17 mouse cellular contexts compared by ENCODE assay signal in genomic region chr7:83738623-83739462, GRCm38 (mm10). TPM values are rescaled to one million over a fixed set of nuclear protein-coding genes. Genes with fewer than 3 reads are reported as not detected.
A peak's percentile ranks its signal among the peaks of the same experiment; 100 is the strongest.
DNase-seq lines count a peak whose midpoint lies in the region; ATAC-seq and TF ChIP-seq lines count a peak whose summit lies in the region.
"Had no signal": no experiment of that assay in that cellular context is flagged by ENCODE, and none has a peak within 500 bp of the region (broad histone marks: within the 10 kb centered on the region; RNA-seq: fewer than 3 reads in every experiment).

No protein-coding gene starts in this region.

- peaks cover 24% of the 10 kb centered on the region for H3K4me1 ChIP-seq in lung, embryonic 15.5 days
- H3K4me1 ChIP-seq in lung, adult 2 months (ENCODE audit: control insufficient read depth, insufficient read depth, low read length), result 0 out of 2 replicates have a peak, but pooled peaks cover 3% of the 10 kb centered on the region
- peaks cover 46% of the 10 kb centered on the region for H3K4me1 ChIP-seq in limb, embryonic 10.5 days
- peaks cover 2% of the 10 kb centered on the region; the same call in 1 of the 2 replicates for H3K4me1 ChIP-seq in stomach, postnatal 0 days (replicated peaks; ENCODE audit: control insufficient read depth, insufficient read depth)

- intact Hi-C loops in gastrocnemius, adult 2 months (cut with DNase I), result no loop called here

- H3K9me3 ChIP-seq in lung, embryonic 15.5 days, result no peaks in the 10 kb centered on the region
- H3K9me3 ChIP-seq in limb, embryonic 10.5 days (replicated peaks), result no peaks in the 10 kb centered on the region
- H3K9me3 ChIP-seq in stomach, postnatal 0 days (ENCODE audit: control insufficient read depth, low read length), result no peaks in the 10 kb centered on the region

- H3K27ac ChIP-seq in gastrocnemius, adult 2 months, result peak overlapping the region; percentile 77
- H3K27ac ChIP-seq in lung, embryonic 15.5 days, result no peak overlapping the region
- H3K27ac ChIP-seq in limb, embryonic 10.5 days, result peak overlapping the region; percentile 85
- no peak overlapping the region for H3K27ac ChIP-seq in stomach, postnatal 0 days (replicated peaks)

- 47% methylated on average over 10 of the region's 10 CpGs for WGBS in lung, embryonic 15.5 days
- WGBS in lung, adult 2 months, result 52% methylated on average over 10 of the region's 10 CpGs
- WGBS in limb, embryonic 10.5 days, result 68% methylated on average over 10 of the region's 10 CpGs
- WGBS in stomach, postnatal 0 days, result 53% methylated on average over 10 of the region's 10 CpGs

- H3K4me2 ChIP-seq in lung, embryonic 15.5 days, result no peak overlapping the region
- H3K4me2 ChIP-seq in stomach, postnatal 0 days (replicated peaks; ENCODE audit: low read depth), result no peak overlapping the region
- H3K4me2 ChIP-seq: liver, embryonic 11.5 days had no signal

- ATAC-seq in lung, embryonic 15.5 days (ENCODE audit: borderline replicate concordance, extremely low read depth, low FRiP score, low TSS enrichment), result peak; percentile 56
- ATAC-seq in stomach, postnatal 0 days (ENCODE audit: low FRiP score, low TSS enrichment), result peak; percentile 27; the same call in 1 of the 2 replicates

- H3K27me3 ChIP-seq in lung, embryonic 15.5 days, result no peaks in the 10 kb centered on the region
- no peaks in the 10 kb centered on the region for H3K27me3 ChIP-seq in limb, embryonic 10.5 days (ENCODE audit: low read depth, poor library complexity, severe bottlenecking)
- no peaks in the 10 kb centered on the region for H3K27me3 ChIP-seq in stomach, postnatal 0 days (ENCODE audit: control insufficient read depth, insufficient read depth, low read length)

- no peak overlapping the region for H3K9ac ChIP-seq in lung, embryonic 15.5 days
- H3K9ac ChIP-seq in stomach, postnatal 0 days (ENCODE audit: low read length), result no peak overlapping the region

- TF ChIP-seq CTCF in gastrocnemius, adult 2 months (IDR thresholded peaks at IDR 0.05), result no peak
- TF ChIP-seq CTCF in lung, adult 2 months (IDR thresholded peaks at IDR 0.05; ENCODE audit: insufficient read depth, low read length), result no peak
- no peak for TF ChIP-seq CTCF in stomach, postnatal 0 days (IDR thresholded peaks at IDR 0.05; ENCODE audit: low read depth)

- no peak for TF ChIP-seq POLR2A in lung, adult 2 months (IDR thresholded peaks at IDR 0.05; ENCODE audit: borderline replicate concordance, extremely low read depth, low read depth, low read length)

- no peak overlapping the region for H3K4me3 ChIP-seq in gastrocnemius, adult 2 months
- H3K4me3 ChIP-seq in lung, embryonic 15.5 days, result no peak overlapping the region
- H3K4me3 ChIP-seq in lung, adult 2 months (replicated peaks; ENCODE audit: extremely low read depth, low read depth, low read length), result no peak overlapping the region
- H3K4me3 ChIP-seq in limb, embryonic 10.5 days, result no peak overlapping the region
- no peak overlapping the region for H3K4me3 ChIP-seq in stomach, postnatal 0 days (ENCODE audit: low read depth, low read length)

- DNase-seq in gastrocnemius, adult 2 months, result no peak
- DNase-seq in gastrocnemius, postnatal 25 days, result no peak
- DNase-seq in lung, adult 2 months, result no peak
- DNase-seq in limb, embryonic 10.5 days (ENCODE audit: low spot score), result no peak
- DNase-seq in stomach, postnatal 0 days (ENCODE audit: low spot score), result no peak
- DNase-seq in kidney, postnatal 14 days, result no peak
- no peak for DNase-seq in thymus, postnatal 25 days
- DNase-seq: adrenal gland, postnatal 25 days; B cell, adult 2 months; kidney, adult 2 months had no signal

- TF ChIP-seq EP300 in stomach, postnatal 0 days (optimal IDR thresholded peaks at IDR 0.05), result no peak

- no peaks in the 10 kb centered on the region for H3K36me3 ChIP-seq in lung, embryonic 15.5 days
- no peaks in the 10 kb centered on the region for H3K36me3 ChIP-seq in limb, embryonic 10.5 days
- H3K36me3 ChIP-seq in stomach, postnatal 0 days (ENCODE audit: control insufficient read depth, insufficient read depth, low read length), result no peaks in the 10 kb centered on the region

RNA-seq across cellular contexts. Expression of gene Il16, which starts 6.7 kb away (rescaled TPM):
- total RNA-seq in gastrocnemius, adult 2 months (2021), result 1 to 10 TPM; 1.4 to 1.8 TPM
- total RNA-seq in gastrocnemius, postnatal 25 days (2021), result 1 to 10 TPM; 2.4 to 2.5 TPM
- 3.7 and 5.5 TPM in 2 replicates for polyA plus RNA-seq in lung, embryonic 15.5 days (2015; fragmentation: Nextera tagmentation; extraction: Ambion mirVana)
- 12.0 and 15.7 TPM in 2 replicates for polyA plus RNA-seq in lung, adult 2 months (2012; rRNA removed)
- 2.3 and 3.4 TPM in 2 replicates for polyA plus RNA-seq in limb, embryonic 10.5 days (2016; fragmentation: Nextera tagmentation; extraction: Ambion mirVana)
- polyA plus RNA-seq in stomach, postnatal 0 days (2015; fragmentation: Nextera tagmentation; extraction: Ambion mirVana), result 2.6 and 2.8 TPM in 2 replicates

RNA-seq across cellular contexts. Expression of gene Cfap161, which starts 55.8 kb away (rescaled TPM):
- total RNA-seq in gastrocnemius, adult 2 months (2021), result not detected
- total RNA-seq in gastrocnemius, postnatal 25 days (2021), result not detected
- polyA plus RNA-seq in lung, embryonic 15.5 days (2015; fragmentation: Nextera tagmentation; extraction: Ambion mirVana), result 3.1 and 3.2 TPM in 2 replicates
- polyA plus RNA-seq in lung, adult 2 months (2012; rRNA removed), result 2.3 and 3.3 TPM in 2 replicates
- 0.14 TPM in 1 of 2 replicates, not detected in the other for polyA plus RNA-seq in limb, embryonic 10.5 days (2016; fragmentation: Nextera tagmentation; extraction: Ambion mirVana)
- polyA plus RNA-seq in stomach, postnatal 0 days (2015; fragmentation: Nextera tagmentation; extraction: Ambion mirVana), result 0.05 and 0.13 TPM in 2 replicates
- total RNA-seq: gastrocnemius, adult 18-20 months; hematopoietic stem cell, adult 5-6 weeks; megakaryocyte-erythroid progenitor cell, adult 5-6 weeks; neutrophil, adult 5-6 weeks had no signal
- polyA plus RNA-seq: kidney, adult 2 months; liver, embryonic 11.5 days; small intestine, adult 2 months had no signal

Comparison
In these comparisons a context has a peak if more than half of its experiments do, and no peak if none do; other contexts are left out.
1. H3K27ac ChIP-seq: peak in gastrocnemius, adult 2 months (single experiment) and limb, embryonic 10.5 days (single experiment); none in lung, embryonic 15.5 days (single experiment) and stomach, postnatal 0 days (single experiment).